Mouse (Mus musculus) layer of hippocampus, adult 8-10 months (tissue): ENCODE measurements around the gene Ppp2r3a. TPM values are rescaled to one million over a fixed set of nuclear protein-coding genes. Genes with fewer than 3 reads are reported as not detected.

Experiments used
- DNase-seq, 2 experiments: peaks; one replicate each; pipeline ENCODE4 v3.0.0; 2022; ENCODE audit warnings: low spot score in 2 of 2
- total RNA-seq, 4 experiments: library from RNA; stranded (reverse); gene quantifications; 2 replicates each; pipeline ENCODE4 v1.2.4; 2022

Gene Ppp2r3a
- total RNA-seq, 4 experiments from 2014 or later, result 29.4 to 36.3 (median 33.1) TPM

DNA sequence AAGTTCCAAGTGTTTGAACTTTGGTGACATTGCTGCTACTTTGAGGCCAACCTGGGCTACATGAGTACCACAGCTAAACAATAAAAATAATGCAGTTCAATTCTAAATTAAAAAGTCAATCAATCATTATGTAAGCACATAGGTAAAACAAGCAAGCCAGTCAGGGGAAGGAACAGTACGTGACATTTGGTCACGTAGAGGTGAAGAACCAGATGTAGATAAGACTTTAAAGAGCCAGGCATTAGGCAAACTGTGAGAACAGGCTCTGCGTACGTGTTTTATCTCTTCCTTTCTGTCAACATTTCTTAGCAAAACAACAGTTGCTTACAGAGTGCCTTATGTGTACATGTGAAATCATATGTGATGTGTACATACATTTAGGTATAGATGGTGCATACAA is 946 bp upstream of the Ppp2r3a start:
- DNase-seq, result no peak

DNA sequence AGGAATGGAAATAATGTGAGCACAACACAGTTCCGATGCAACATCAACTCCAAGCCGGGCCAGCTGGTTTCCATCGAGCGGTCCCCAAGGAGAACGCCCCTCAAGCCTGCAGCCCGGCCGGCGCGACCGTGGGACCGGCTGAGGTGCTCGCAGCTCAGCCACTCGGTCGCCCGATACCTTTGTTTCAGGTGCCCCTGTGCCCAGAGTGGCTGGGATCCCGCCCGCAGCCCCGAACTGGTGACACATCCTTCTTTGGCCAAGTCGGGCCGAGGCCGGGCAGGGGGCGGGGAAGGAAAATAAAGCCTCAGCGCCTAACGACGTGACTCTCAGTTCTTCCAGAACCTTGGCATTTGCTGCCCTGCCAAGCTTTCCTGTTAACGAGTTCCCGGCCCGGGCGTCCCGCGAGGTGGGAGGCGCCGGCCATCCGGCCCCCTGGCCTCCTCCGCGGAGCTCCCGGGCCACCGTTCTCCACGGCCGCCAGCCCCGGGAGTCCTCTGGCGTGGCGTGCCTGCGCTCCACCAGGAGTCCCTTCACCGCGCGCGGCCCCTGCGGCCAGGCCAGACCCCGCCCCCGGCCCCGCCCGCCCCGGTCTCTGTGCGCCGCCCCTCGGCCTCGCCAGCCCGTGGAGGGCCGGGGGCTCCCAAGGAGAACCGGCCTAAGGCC is 483 bp downstream of the Ppp2r3a start:
- DNase-seq, result peak; percentile 42 to 54

DNA sequence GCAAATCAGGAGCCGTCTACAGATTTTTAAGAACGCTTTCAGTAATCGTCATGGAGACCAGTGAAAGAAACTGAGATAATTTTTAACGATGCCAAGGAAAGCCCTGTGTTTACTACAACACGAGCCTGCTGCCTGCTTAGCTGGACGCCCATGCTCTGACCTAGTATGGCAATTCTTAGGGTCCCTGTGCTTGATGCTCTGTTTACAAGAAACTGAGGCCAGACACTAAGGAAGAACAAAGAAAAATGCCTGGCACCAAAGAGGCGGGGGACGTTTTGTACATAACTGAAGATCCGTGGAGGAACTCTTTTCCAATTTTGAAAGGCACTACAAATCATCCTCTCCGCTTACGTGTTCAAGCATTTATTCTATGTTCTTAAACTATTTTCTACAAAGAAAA is 1.1 kb downstream of the Ppp2r3a start:
- peak in 1 of 2 experiments; percentile 25 for DNase-seq

DNA sequence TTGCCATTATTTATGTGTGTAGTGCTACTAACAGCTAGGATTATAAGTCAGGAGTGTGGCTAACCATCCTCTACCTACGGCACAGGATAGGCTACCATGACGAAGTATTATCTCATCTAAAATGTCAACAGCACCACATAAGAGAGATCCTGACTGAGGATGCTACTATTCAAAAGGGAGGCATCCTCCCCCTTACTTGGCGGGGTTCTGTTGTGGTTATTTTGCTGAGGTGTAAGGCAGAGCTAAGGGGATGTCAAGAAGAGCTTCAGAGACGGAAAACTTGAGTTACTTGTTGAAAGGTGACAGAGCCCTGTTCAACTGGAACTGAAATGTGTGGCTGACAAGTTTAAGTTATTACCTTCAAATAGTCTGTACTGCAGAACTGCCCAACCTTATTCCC is 2.0 kb downstream of the Ppp2r3a start:
- no peak for DNase-seq

DNA sequence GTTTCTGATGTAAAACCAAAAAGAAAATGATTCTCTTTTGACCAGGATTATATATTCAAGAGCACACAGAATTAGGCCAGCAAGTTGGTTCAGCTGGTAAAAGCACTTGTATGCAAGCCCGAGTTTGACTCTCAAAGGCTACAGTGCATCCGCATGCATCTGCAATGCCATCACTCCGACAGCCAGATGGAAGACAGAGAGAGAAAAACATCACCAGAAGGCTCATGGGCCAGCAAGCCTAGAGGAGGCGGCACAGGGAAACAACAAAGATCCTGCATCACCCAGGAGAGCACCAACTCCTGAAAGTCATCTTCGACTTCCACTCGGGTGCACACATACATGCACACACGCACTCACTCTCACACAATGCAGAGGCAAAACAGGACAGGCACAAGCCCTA is 4.1 kb downstream of the Ppp2r3a start:
- DNase-seq, result peak; percentile 39 to 52

DNA sequence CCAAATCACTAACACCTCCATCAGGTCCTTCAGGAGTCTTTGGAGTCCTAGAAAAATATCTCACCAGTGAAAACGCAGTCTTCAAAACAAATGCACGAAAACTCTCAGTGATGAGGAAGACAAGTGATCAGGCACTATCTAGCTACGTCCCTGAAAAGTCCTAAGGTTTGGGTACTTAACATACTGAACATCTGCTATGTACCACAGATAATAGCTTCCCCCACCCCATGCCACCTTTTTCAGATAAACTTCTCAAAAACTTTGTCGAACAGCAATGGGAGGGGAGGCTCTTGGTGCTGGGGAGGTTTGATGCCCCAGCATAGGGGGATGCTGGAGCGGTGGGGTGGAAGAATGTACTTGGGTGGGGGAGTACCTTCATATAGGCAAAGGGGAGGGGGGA is 6.1 kb downstream of the Ppp2r3a start:
- DNase-seq, result no peak

DNA sequence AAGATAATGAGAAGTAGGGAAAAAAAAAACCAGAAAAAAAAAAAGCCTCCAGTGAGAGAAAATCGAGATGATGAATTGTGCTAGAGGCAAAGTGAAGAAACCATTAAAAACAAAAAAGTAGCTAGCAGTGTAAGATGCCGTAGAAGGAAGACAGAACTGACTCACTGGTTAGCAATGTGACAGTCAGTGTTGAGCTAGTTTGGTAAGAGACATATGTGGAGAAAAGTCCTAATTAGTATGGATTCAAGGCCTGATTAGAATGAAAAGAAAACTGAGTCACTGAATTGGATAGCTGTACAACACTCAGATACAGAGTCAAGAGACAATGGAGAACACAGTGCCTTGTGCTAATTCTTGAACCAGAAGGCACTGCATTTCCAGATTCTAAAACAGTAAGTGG is 7.9 kb downstream of the Ppp2r3a start:
- no peak for DNase-seq

DNA sequence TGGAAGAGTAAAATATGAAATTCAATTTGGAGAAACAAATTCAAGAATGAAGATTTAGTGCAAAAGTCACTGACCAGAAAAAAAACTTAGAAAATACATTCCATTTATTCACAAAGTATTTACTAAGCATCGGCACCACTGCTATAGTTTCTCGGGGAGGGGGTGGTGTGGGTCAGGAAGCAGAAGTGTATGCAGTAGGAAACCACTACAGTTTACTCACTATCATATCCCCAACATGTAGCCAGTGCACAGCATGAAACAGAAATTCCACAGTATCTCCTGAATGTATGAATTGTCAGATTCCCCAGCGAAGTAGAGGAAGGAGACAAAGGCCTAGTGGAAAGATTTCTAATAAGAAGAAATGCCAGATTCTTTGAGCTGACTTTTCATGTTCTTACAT is 11.4 kb downstream of the Ppp2r3a start:
- no peak for DNase-seq

DNA sequence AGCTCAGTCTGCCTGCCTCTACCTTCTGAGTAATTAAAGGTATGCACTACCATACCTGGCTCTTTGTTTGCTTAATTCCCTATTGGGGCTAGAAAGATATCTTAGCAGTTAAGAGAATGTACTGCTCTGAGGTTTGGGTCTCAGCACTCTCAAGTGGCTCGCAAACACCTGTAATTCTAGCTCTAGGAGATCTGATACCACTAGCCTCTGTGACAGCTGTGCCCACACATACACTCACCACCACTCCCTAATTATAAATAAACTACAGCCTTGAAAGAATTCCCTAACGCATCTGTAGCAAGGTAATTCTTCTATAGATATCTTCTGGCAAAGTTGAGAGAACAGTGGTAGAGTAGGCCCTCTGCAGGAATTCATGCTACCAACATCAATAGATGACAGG is 15.8 kb downstream of the Ppp2r3a start:
- DNase-seq, result no peak

DNA sequence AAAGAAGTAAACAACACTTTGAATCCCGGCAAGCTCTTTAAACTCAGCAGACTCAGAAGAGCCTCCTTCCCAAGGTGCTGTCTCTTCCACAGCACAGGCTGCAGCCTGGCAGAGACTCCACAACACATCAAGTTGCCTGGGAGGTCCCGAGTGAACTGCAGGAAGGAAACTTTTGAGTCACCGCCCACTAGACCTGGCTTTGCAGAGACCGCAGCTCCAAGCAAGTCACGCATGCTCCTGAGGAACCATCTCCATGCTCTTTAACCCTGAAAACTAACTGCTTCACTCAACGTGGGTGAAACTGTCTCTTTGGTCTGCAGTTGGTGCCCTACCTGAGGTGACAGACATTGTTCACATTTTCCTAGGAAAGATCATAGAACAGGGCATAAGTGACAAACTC is 19.6 kb downstream of the Ppp2r3a start:
- DNase-seq, result no peak

DNA sequence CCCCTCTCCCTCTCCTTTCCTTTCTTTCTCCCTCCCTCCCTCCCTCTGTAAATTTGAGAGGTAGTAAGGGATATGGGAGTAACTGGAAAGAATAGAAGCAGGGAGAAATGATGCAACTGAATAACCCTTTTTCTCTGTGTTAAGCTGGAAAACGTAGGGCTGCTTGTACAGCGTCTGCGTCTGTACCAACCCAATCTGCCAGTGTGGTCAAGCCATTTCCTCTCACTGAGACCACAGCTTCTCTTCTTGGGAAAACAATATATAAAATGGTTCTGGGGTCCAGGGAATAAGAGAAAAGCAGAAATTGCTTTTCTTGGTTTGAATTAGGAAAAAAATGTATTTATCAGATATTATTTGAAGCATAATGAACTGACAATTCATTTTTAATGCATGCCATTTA is 21.6 kb downstream of the Ppp2r3a start:
- DNase-seq, result no peak

DNA sequence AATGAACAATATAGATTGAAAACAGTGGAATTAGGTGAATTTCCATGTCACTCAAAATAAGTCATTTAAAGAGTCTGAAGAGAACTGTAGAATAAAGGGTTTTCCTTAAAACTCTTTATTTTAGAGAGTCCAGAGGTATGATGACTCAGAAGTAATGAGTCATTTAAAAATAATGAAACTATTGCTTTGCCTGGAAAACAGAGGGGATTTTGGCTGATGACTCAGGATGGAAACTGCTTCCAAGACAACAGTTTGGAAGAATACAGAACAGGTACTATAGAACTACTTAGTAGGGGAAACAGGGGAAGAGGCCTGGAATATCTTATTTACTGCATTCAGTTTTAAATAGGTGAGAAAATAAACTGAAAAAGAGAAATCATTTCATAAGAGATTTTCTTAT is 22.7 kb downstream of the Ppp2r3a start:
- DNase-seq, result no peak

DNA sequence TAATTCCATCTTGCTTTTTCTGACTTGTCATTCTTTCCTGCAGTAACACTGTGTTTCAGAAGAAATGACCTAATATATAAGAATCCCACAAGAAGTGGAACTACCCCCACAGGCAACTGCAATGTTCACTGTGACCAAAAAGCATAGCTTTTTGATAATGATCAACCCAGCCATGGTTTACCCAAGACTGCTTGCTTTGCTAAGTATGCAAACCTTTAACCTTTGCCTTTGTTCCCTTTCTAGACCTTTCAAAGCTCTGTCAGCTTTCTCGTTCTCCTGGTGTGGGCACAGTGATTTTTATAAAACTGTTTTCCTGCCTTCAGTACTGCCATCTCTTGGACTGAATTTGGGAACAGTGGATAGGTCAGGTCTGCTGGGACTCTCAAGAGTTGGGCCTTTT is 43.6 kb downstream of the Ppp2r3a start:
- DNase-seq, result no peak

DNA sequence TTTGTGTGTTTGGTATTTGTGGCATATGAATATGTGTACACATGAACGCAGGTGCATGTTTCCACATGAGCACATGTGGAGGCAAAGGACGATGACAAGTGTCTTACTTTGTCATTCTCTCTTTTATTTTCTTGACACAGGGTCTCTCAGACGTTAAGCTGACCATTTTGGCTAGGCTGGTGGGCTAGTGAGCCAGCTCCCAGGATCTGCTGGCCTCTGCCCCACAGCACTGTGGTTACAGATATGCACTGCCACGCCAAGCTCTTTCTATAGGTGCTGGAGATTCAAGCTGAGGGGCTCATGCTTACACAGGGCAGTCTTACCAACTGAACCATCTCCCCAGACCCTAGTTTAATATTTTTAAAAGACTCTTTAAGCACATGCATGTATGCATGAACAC is 45.1 kb downstream of the Ppp2r3a start:
- DNase-seq, result no peak

DNA sequence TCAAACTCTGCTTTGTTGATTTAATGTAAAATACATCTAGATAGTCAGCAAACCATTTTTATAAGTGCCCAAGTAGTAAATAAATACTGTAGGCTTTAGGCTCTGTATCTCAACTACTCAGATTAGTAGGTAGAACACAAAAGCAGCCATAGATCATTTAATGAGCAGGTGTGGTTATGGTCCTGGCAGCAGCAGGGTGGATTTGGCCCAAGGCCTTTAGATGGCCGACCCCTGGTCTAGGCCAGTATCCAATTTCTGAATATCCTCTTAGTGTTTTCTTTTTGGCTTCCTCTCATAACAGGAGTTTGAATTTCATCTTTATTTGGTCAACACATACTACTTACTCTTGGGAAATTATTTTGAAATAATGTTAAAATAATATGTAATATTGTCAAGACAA is 46.4 kb downstream of the Ppp2r3a start:
- no peak for DNase-seq

DNA sequence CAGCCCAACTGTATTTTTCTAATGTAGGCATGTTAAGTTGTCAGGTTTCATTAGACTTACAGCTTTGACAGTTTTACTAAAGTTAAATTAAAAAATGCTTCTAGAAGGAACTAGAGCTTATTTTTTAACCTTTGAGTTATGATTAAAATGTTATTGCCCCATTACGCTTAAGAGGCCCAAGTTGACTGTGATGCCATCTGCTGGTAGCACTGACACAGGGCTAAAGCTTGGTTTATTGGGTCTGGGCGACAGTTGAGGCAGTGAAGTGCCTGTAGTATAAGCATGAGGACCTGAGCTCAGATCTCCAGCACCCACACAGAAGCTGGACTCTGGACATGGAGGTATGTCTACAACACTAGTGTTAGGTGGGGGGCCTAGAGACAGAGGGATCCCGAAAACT is 47.5 kb downstream of the Ppp2r3a start:
- DNase-seq, result no peak

DNA sequence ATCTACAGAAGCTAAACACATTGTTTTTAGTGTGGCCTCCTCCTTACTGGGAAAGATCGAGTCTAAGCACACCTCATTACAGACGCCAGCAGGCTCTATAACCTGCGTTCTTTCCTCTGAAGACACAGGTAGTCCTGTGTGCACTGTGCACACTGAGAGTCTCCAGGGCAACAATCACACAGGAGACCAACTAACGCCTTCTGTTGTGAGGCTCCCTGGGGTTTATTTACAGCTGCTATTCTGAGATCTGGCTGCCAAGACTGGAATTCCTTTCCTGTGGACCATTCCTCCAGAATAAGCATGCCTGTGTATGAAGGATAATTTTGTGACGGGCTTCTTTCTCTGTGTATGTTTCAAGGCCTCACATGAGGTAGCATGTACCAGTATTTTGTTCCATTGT is 51.0 kb downstream of the Ppp2r3a start:
- DNase-seq, result no peak

DNA sequence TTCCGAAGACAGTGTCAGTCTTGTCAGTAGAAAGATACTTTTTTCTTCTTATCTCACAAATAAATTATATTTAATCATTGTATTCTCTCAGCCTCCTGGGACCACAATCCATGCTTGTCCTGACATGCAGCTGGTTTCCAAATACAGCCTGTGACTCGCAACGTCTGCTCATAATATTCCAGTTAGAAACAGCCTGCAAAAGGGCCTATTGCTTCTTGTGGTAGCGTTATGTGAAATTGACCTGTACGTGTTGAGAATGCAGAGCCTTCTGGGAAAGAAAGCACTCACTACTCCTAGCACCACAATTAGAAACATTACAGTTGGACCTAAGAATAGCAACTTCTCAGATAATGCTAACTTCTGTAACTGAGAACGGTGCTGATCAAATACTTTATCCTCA is 52.8 kb downstream of the Ppp2r3a start:
- DNase-seq, result no peak

DNA sequence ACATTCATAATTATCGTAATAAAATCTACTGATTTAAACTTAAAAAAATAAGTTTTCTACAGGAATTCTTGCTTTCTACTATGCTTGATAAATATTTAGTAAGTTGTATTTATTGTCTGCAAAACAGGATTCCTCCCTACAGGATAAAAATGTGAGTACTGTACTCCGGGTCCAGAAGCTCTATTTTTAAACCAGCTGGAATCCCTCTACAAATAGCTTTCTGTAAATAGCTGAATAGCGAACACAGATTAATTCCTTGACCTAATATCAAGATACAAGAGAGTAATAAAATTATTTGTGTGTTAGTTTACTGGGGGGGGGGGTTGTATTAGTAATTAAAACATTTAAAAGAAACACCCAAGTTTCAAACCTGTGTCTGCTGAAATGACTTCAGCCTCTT is 53.3 kb downstream of the Ppp2r3a start:
- DNase-seq, result no peak

DNA sequence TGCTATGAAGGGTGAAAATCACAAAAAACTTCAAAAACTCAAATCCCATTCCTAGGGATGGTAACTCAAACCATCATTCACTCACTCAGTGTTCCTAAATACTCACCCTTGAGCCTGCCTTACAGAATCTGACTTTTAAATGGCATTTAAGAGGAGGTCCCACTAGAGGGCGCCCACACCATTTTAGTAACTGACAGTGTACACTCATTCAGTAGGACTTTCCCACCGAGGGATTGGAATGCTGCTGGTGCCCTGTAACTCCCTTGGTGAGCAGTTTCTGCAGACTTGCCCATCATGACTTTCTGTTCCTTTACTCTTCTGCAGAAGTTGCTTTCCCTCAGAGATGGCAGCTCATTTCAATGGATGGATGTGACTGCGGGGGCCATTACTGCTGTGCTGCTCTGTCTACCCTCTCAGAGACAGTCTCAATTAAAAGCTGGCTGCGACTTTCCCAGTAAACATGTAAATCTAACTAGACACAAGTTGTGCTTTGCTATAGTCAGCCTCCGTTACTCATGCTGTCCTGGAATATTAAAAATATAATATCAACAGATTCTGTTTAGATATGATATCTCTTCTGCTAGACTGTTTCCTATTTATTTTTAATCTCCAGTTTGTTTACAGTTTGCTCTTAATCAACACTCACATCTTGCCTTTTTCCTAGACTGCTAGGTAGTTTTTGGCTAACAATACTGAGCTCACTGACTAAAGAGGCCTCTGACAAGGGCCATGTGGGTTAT is 69.5 kb downstream of the Ppp2r3a start:
- peak; percentile 84 to 92 for DNase-seq

DNA sequence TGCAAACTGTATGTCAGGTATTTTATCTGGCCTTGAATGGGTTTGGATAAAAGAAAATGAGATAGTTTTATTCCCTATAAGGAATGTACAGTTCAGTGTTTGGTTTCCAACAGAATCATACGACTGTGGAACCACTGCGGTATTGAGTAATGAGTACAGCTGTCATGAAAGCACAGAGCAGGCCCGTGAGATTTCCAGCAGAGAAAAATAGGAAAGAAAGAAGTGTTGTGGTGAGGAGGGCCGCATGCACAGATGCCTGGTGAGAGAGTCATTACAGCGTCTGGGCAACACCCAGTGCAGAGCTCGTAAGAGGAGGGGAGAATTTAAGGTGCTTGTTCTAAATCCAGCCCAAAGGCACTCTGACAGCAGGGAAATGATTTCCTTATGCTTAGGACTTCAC is 70.3 kb downstream of the Ppp2r3a start:
- DNase-seq, result no peak

DNA sequence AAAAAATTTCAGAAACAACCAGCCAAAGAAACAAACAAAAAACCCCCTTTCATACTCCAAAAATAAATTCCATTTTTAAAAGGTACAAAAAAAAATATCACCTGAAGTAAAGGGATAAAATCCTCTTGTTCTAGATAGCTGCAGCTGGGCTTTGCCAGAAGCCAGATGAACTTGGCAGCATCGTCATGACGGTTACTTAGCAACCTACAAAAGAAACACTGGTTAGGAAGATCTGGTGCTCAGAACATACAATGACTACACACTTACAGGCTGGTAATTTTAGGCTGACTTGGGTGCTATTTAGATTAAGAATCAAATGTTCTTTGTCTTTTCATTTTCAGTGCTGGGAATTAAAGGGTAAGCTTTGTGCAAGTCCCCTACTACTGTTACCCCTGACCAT is 71.4 kb downstream of the Ppp2r3a start:
- DNase-seq, result peak; percentile 56 to 59

DNA sequence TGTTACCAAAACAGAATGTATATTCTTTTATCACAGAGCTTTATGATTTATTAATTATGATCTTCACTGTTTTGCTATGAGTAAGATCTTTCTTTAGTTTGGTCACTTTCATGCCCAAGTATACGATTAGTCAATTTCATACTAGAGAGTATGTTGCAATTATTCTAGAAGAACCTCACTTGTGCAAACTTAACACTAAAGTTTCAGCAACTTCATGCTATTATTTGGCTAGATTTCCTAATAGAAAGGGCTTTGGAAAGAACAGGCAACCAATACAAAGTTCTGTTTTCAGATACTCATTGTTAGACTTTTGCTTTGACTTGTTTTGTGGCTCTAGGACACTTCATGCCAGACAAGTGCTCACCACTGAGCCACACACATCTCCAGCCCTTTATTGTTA is 91.0 kb downstream of the Ppp2r3a start:
- no peak for DNase-seq
